Mouse (Mus musculus): ENCODE measurements around the gene 1700020A23Rik. TPM values are rescaled to one million over a fixed set of nuclear protein-coding genes. Genes with fewer than 3 reads are reported as not detected.

Gene 1700020A23Rik
- total and polyA plus RNA-seq, 3 experiments, result not detected

DNA sequence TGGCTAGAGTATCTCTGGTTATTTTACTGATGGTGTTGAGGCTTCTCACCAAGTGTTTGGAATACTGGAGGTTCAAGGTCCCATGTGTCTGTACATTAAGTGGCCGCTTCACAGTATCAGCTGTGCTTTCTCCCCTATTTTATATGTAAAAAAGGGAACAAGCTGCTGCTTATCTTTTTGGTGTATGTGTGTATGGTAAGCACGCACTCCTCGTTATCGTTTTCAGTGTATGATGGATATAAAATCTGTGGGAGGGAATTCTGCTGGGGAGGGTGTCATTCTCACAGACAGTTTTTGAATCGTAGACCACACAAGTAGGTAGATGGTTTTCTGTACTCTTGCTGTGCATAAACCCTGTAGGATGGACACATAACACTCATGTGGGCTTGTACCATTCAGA is 47.5 kb upstream of the 1700020A23Rik start (continued):
- TF ChIP-seq POLR2AphosphoS5 (IDR thresholded peaks at IDR 0.05; ENCODE audit: borderline replicate concordance, low read depth, low read length) (no peak), NELFE (IDR thresholded peaks at IDR 0.05; ENCODE audit: low read depth, low read length) (no peak), MAX (IDR thresholded peaks at IDR 0.05; ENCODE audit: low read length) (peak; percentile 56; the same call in 1 of the 2 replicates), ETS1 (IDR thresholded peaks at IDR 0.05; ENCODE audit: low read depth, low read length) (peak; percentile 82), ZNF384 (IDR thresholded peaks at IDR 0.05; ENCODE audit: low read depth, low read length) (0 out of 2 replicates have a peak, but pooled peaks have one; percentile 13), BHLHE40 (IDR thresholded peaks at IDR 0.05; ENCODE audit: borderline replicate concordance, low read depth, low read length) (peak; percentile 65; the same call in 1 of the 2 replicates), GATA1 (IDR thresholded peaks at IDR 0.05; ENCODE audit: low read depth, low read length) (peak; percentile 91), CHD1 (IDR thresholded peaks at IDR 0.05; ENCODE audit: low read depth, low read length) (no peak), MYB (IDR thresholded peaks at IDR 0.05; ENCODE audit: low read depth, low read length) (no peak), MXI1 (IDR thresholded peaks at IDR 0.05; ENCODE audit: low read depth, low read length) (peak; percentile 62), CHD2 (IDR thresholded peaks at IDR 0.05; ENCODE audit: low read length) (no peak)

DNA sequence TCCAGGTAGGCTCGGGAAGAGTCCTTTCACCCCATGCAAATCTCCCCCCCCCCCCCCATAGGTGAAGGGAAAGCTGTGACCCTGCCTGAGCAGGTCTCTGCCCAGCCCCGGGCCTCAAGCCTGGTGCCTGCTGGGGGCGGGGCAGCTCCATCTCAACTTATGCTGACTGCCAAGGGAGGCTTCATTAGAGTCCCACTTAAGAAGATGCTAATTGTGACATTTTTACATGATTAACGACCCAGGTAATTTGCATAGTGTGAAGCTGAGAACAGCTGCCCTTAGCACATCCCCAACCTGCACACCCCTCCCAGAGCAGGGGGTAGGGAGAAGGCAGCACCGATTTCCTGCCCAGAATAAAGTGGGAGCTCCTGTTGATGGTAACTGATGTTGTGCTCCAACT is 46.2 kb upstream of the 1700020A23Rik start:
- no peak overlapping the region for H3K4me3 ChIP-seq (ENCODE audit: control insufficient read depth in 1 of 2, insufficient read depth in 1 of 2, low read depth in 2 of 2, low read length in 2 of 2)
- TF ChIP-seq POLR2AphosphoS5 (IDR thresholded peaks at IDR 0.05; ENCODE audit: borderline replicate concordance, low read depth, low read length) (no peak), TBP (IDR thresholded peaks at IDR 0.05; ENCODE audit: low read depth, low read length) (no peak), MYC (IDR thresholded peaks at IDR 0.05; ENCODE audit: low read depth, low read length) (no peak), GATA1 (IDR thresholded peaks at IDR 0.05; ENCODE audit: low read depth, low read length) (no peak), ZKSCAN1 (IDR thresholded peaks at IDR 0.05; ENCODE audit: low read depth, low read length) (no peak), USF1 (IDR thresholded peaks at IDR 0.05; ENCODE audit: low read depth, low read length) (no peak), CHD1 (IDR thresholded peaks at IDR 0.05; ENCODE audit: low read depth, low read length) (no peak), ZNF384 (IDR thresholded peaks at IDR 0.05; ENCODE audit: low read depth, low read length) (no peak), BHLHE40 (IDR thresholded peaks at IDR 0.05; ENCODE audit: borderline replicate concordance, low read depth, low read length) (no peak), POLR2A (IDR thresholded peaks at IDR 0.05; ENCODE audit: control insufficient read depth in 1 of 2, insufficient read depth in 1 of 2, low read depth in 1 of 2, low read length in 2 of 2, poor library complexity in 1 of 2) (no peak), ETS1 (IDR thresholded peaks at IDR 0.05; ENCODE audit: low read depth, low read length) (no peak), CTCF (IDR thresholded peaks at IDR 0.05 in 2 of 3, conservative IDR thresholded peaks at IDR 0.05 in 1 of 3; ENCODE audit: control insufficient read depth in 1 of 3, insufficient read depth in 1 of 3, low read depth in 2 of 3, low read length in 3 of 3, poor library complexity in 1 of 3, severe bottlenecking in 1 of 3) (no peak), KAT2A (conservative IDR thresholded peaks at IDR 0.05; ENCODE audit: low read depth, low read length) (no peak), JUND (IDR thresholded peaks at IDR 0.05; ENCODE audit: low read depth, low read length) (no peak), SMC3 (IDR thresholded peaks at IDR 0.05; ENCODE audit: low read depth, low read length) (no peak), ZMIZ1 (IDR thresholded peaks at IDR 0.05; ENCODE audit: low read depth, low read length) (no peak), GABPA (IDR thresholded peaks at IDR 0.05; ENCODE audit: low read depth, low read length) (no peak), HCFC1 (IDR thresholded peaks at IDR 0.05; ENCODE audit: low read depth, low read length) (no peak), MAFK (IDR thresholded peaks at IDR 0.05; ENCODE audit: borderline replicate concordance, low read depth, low read length) (no peak)
- peaks cover 0 to 15% of the 10 kb centered on the region in 2 experiments; a peak in 2 of 4 replicates for H3K4me1 ChIP-seq (ENCODE audit: control insufficient read depth in 1 of 2, insufficient read depth in 2 of 2, low read length in 2 of 2)
- no peak overlapping the region for H3K27ac ChIP-seq (ENCODE audit: control insufficient read depth, low read depth, low read length)
- H3K27me3 ChIP-seq (ENCODE audit: control insufficient read depth in 1 of 2, insufficient read depth in 2 of 2, low read length in 2 of 2), result no peaks in the 10 kb centered on the region
- peaks cover 0 to 10% of the 10 kb centered on the region in 2 experiments; a peak in 2 of 4 replicates for H3K36me3 ChIP-seq (ENCODE audit: control insufficient read depth in 1 of 2, insufficient read depth in 2 of 2, low read length in 2 of 2)
- H3K79me2 ChIP-seq (ENCODE audit: control insufficient read depth, insufficient read depth, low read length, poor library complexity), result no peaks in the 10 kb centered on the region
- no peak for DNase-seq (ENCODE audit: low read depth, low spot score)
- H3K9me3 ChIP-seq (replicated peaks; ENCODE audit: insufficient read depth, low read length), result no peaks in the 10 kb centered on the region
- H3K9ac ChIP-seq (ENCODE audit: control insufficient read depth, low read depth, low read length, poor library complexity, severe bottlenecking), result no peak overlapping the region

Measured in MEL (cell line).